Mouse (Mus musculus): ENCODE results near the gene Ubqln2. TPM values are rescaled to one million over a fixed set of nuclear protein-coding genes. Genes with fewer than 3 reads are reported as not detected.

Gene Ubqln2
- total RNA-seq (2017), result 7.2 and 11.5 TPM in 2 replicates

- peak; percentile 88 to 93 for ATAC-seq (replicated peaks in 1 of 2; ENCODE audit: insufficient read depth in 1 of 2, low FRiP score in 2 of 2, low TSS enrichment in 1 of 2, low read depth in 1 of 2, poor library complexity in 2 of 2, severe bottlenecking in 2 of 2)
Observed at GRCm38 (mm10) chrX:153497688-153498516, at the start of gene Ubqln2. Gene Ubqln2 (plus strand): TSS chrX:153498227.

- peak in 1 of 2 experiments; percentile 49; a peak in 1 of 4 replicates for ATAC-seq (replicated peaks in 1 of 2; ENCODE audit: insufficient read depth in 1 of 2, low FRiP score in 2 of 2, low TSS enrichment in 1 of 2, low read depth in 1 of 2, poor library complexity in 2 of 2, severe bottlenecking in 2 of 2)
Observed at GRCm38 (mm10) chrX:153451946-153452345, 46.1 kb upstream of the Ubqln2 start.

- ATAC-seq (replicated peaks in 1 of 2; ENCODE audit: insufficient read depth in 1 of 2, low FRiP score in 2 of 2, low TSS enrichment in 1 of 2, low read depth in 1 of 2, poor library complexity in 2 of 2, severe bottlenecking in 2 of 2), result no peak
Observed at GRCm38 (mm10) chrX:153476760-153477248, 21.2 kb upstream of the Ubqln2 start.

DNA sequence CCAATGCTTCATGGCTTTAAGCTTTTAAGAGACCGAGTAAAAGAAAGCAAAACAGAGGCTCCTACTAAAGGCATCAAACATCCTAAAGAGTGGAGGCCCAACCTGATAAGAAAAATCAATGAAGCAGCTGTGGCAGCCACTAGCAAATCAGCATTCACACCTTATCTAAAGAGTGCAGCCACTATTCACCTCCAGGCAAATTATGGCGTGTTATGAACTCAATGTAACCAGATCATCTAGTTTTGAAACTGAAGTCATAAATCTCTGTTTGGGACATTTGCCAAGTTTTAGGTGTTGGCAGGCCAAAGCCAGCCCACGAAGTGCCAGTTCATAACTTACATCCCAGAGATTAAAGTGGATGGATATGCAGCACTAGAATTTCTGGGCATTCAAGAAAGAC is 5.7 kb upstream of the Ubqln2 start:
- ATAC-seq (replicated peaks in 1 of 2; ENCODE audit: insufficient read depth in 1 of 2, low FRiP score in 2 of 2, low TSS enrichment in 1 of 2, low read depth in 1 of 2, poor library complexity in 2 of 2, severe bottlenecking in 2 of 2), result peak; percentile 25 to 32; a peak in 2 of 4 replicates

DNA sequence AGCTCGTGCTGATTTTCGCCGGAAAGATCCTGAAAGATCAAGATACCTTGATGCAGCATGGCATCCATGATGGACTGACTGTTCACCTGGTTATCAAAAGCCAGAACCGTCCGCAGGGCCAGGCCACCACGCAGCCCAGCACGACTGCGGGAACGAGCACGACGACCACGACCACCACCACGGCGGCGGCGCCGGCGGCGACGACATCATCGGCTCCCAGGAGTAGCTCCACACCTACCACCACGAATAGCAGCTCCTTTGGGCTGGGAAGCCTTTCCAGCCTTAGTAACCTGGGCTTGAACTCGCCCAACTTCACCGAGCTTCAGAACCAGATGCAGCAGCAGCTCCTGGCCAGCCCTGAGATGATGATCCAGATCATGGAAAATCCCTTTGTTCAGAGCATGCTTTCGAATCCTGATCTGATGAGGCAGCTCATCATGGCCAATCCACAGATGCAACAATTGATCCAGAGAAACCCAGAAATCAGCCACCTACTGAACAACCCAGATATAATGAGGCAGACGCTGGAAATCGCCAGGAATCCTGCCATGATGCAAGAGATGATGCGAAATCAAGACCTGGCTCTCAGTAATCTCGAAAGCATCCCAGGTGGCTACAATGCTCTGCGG is 752 bp downstream of the Ubqln2 start:
- no peak for ATAC-seq (replicated peaks in 1 of 2; ENCODE audit: insufficient read depth in 1 of 2, low FRiP score in 2 of 2, low TSS enrichment in 1 of 2, low read depth in 1 of 2, poor library complexity in 2 of 2, severe bottlenecking in 2 of 2)

DNA sequence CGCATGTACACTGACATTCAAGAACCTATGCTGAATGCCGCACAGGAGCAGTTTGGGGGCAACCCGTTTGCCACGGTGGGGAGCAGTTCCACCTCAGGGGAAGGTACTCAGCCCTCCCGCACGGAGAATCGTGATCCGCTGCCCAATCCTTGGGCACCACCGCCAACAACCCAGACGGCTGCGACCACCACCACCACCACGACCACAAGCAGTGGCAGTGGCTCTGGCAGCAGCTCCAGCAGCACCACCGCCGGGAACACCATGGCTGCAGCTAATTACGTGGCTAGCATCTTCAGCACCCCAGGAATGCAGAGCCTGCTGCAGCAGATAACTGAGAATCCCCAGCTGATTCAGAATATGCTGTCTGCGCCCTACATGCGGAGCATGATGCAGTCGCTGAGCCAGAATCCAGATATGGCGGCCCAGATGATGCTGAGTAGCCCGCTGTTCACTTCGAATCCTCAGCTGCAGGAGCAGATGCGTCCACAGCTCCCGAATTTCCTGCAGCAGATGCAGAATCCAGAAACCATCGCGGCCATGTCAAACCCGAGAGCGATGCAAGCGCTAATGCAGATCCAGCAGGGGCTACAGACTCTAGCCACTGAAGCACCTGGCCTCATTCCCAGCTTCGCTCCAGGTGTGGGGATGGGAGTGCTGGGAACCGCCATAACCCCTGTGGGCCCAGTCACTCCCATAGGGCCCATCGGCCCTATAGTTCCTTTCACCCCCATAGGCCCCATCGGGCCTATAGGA is 1.4 kb downstream of the Ubqln2 start:
- ATAC-seq (replicated peaks in 1 of 2; ENCODE audit: insufficient read depth in 1 of 2, low FRiP score in 2 of 2, low TSS enrichment in 1 of 2, low read depth in 1 of 2, poor library complexity in 2 of 2, severe bottlenecking in 2 of 2), result no peak

GRCm38 (mm10) chrX:153500047-153500345 is 2.0 kb downstream of the Ubqln2 start:
- no peak for ATAC-seq (replicated peaks in 1 of 2; ENCODE audit: insufficient read depth in 1 of 2, low FRiP score in 2 of 2, low TSS enrichment in 1 of 2, low read depth in 1 of 2, poor library complexity in 2 of 2, severe bottlenecking in 2 of 2)

GRCm38 (mm10) chrX:153505954-153506353 is 7.9 kb downstream of the Ubqln2 start:
- ATAC-seq (replicated peaks in 1 of 2; ENCODE audit: insufficient read depth in 1 of 2, low FRiP score in 2 of 2, low TSS enrichment in 1 of 2, low read depth in 1 of 2, poor library complexity in 2 of 2, severe bottlenecking in 2 of 2), result peak; percentile 37 to 69; a peak in 2 of 4 replicates

DNA sequence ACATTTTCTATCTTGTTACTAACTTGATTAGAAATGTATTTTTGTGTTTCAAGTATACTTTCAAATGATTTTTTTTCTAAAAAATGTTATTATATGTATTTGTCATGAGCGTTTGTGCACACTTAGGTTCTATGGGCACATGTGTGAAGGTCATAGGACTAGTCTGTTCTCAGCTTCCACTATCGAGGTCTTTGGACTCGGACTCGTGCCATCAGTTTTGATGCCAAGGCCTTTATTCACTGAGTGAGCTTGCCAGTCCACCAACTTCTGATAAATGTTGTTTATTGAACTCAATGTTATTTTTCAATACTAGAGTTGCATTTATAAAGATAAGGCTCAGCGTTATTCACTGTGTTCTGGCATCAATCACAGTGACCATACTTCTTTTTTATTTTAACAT is 17.5 kb downstream of the Ubqln2 start:
- ATAC-seq (replicated peaks in 1 of 2; ENCODE audit: insufficient read depth in 1 of 2, low FRiP score in 2 of 2, low TSS enrichment in 1 of 2, low read depth in 1 of 2, poor library complexity in 2 of 2, severe bottlenecking in 2 of 2), result no peak

DNA sequence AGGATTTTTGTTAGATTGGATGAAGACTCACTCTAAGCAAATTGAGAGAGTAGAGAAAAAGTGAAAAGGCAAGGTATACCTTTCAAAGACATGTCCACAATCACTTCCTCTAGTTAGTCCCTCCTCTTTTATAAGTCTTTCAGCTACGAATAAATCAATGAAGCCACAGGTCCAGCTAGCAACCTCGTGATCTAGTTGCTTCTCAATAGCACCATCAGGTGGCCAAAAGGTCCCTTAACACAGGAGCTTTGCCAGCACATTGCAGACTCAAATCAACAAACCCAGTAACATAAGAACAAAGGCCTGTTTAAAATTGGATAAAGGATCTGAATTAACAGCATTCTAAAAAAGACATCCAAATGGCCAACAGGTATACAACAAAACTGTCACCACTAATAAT is 30.4 kb downstream of the Ubqln2 start:
- ATAC-seq (replicated peaks in 1 of 2; ENCODE audit: insufficient read depth in 1 of 2, low FRiP score in 2 of 2, low TSS enrichment in 1 of 2, low read depth in 1 of 2, poor library complexity in 2 of 2, severe bottlenecking in 2 of 2), result 0 out of 4 replicates have a peak, but pooled peaks of 1 of the 2 experiments have one; percentile 37

Other genes with a start within 250 kb of the Ubqln2 start
- not detected in 2 replicates for gene Cypt3, start 60.4 kb downstream of the Ubqln2 start, total RNA-seq (2017)
- 4.7 and 6.2 TPM in 2 replicates for gene Kctd12b, start 198.2 kb downstream of the Ubqln2 start, total RNA-seq (2017)
- gene Nbdy, start 225.4 kb downstream of the Ubqln2 start, total RNA-seq (2017), result 39.9 and 46.3 TPM in 2 replicates